Mouse (Mus musculus) megakaryocyte, embryonic 14.5 days (primary cell): ENCODE measurements around the gene Scrn3.

ENCODE experiments used
- FLI1 ChIP-seq: IDR thresholded peaks from 2 replicates; pipeline ENCODE4 v1.6.1; 2012; ENCODE audit warnings: low read length, inconsistent platforms, mixed read lengths
- GATA1 ChIP-seq: IDR thresholded peaks from 3 replicates; pipeline ENCODE4 v1.6.1; 2012; ENCODE audit warnings: mixed read lengths, low read length, inconsistent platforms, borderline replicate concordance

- TF ChIP-seq GATA1 (no peak), FLI1 (no peak)
Measured at GRCm38 (mm10) chr2:73277021-73277708, 35.2 kb upstream of the Scrn3 start.
